Mouse (Mus musculus) limb, embryonic 12.5 days (tissue): ENCODE results near the gene Deaf1. TPM values are rescaled to one million over a fixed set of nuclear protein-coding genes. Genes with fewer than 3 reads are reported as not detected.

Experiments
- ATAC-seq: fragments of 200-750 bp; cut with Nextera tagmentation; 2 replicates; pipeline ENCODE4 v1.8.0; 2017; ENCODE audit warnings: low read depth, moderate TSS enrichment; ENCODE audit not compliant: insufficient number of reproducible peaks, insufficient read depth, low FRiP score, low TSS enrichment
- H3K27ac ChIP-seq: fragments of 300-500 bp; sonication (generic); 2 replicates; pipeline ENCODE4 v1.5.1; 2016; ENCODE audit warnings: mild to moderate bottlenecking, moderate library complexity
- H3K27me3 ChIP-seq: fragments of 300-500 bp; sonication (generic); 2 replicates; pipeline ENCODE4 v1.6.1; 2016; ENCODE audit warnings: mild to moderate bottlenecking, moderate library complexity
- H3K36me3 ChIP-seq: fragments of 300-500 bp; sonication (generic); 2 replicates; pipeline ENCODE4 v1.6.1; 2016; ENCODE audit warnings: mild to moderate bottlenecking, moderate library complexity
- H3K4me1 ChIP-seq: fragments of 300-500 bp; sonication (generic); replicated peaks from 2 replicates; pipeline ENCODE4 v1.6.1; 2016
- H3K4me2 ChIP-seq: fragments of 300-500 bp; sonication (generic); 2 replicates; pipeline ENCODE4 v1.6.1; 2016; ENCODE audit warnings: mild to moderate bottlenecking, moderate library complexity
- H3K4me3 ChIP-seq: fragments of 300-500 bp; sonication (generic); replicated peaks from 2 replicates; pipeline ENCODE4 v1.5.1; 2016; ENCODE audit warnings: mild to moderate bottlenecking
- H3K9ac ChIP-seq: fragments of 300-500 bp; sonication (generic); replicated peaks from 2 replicates; pipeline ENCODE4 v1.6.1; 2016; ENCODE audit warnings: mild to moderate bottlenecking, moderate library complexity
- H3K9me3 ChIP-seq: fragments of 300-500 bp; sonication (generic); 2 replicates; pipeline ENCODE4 v1.6.1; 2016; ENCODE audit warnings: mild to moderate bottlenecking, moderate library complexity
- WGBS: fragments of 180-500 bp; shearing (Covaris S2); methylation state at CpG from one replicate; pipeline ENCODE4 v1.1.7; 2016; 5-methylcytosine and 5-hydroxymethylcytosine counted together
- polyA plus RNA-seq: library from polyadenylated mRNA; unstranded; fragments of >200 nt; fragmentation: Nextera tagmentation; extraction: Ambion mirVana; gene quantifications from 2 replicates; pipeline ENCODE4 v1.2.1, GENCODE M21; 2016

Deaf1 gene
- polyA plus RNA-seq, 1 experiment from 2014 or later: 61.8 TPM

DNA sequence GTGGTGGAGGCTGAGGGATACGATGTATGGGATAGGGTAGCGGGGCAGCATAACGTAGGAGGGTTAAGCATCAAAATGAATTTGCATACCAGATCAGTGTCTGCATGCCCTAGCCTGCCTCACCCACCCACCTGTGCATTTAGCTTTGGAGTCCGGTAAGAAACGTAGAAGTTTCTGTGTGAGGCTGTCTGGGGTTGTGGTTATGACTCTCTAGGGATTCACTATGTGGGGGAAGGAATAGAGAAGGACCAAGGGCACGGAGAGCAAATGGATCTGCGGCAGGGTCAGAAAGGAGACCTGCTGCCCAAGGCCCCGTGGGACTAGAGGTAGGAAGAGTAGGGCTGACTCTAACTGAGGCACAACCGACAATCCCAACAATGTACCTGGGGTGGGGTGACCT is 52.1 kb downstream of the Deaf1 start:
- no peak for ATAC-seq
- peaks cover 21% of the 10 kb centered on the region for H3K27me3 ChIP-seq
- 80% methylated on average over 9 of the region's 9 CpGs for WGBS
- no peak overlapping the region for H3K4me2 ChIP-seq
- H3K4me3 ChIP-seq: no peak overlapping the region
- no peak overlapping the region for H3K27ac ChIP-seq
- H3K36me3 ChIP-seq: no peaks in the 10 kb centered on the region
- H3K9ac ChIP-seq: no peak overlapping the region
- no peaks in the 10 kb centered on the region for H3K9me3 ChIP-seq
- H3K4me1 ChIP-seq: peaks cover 23% of the 10 kb centered on the region

DNA sequence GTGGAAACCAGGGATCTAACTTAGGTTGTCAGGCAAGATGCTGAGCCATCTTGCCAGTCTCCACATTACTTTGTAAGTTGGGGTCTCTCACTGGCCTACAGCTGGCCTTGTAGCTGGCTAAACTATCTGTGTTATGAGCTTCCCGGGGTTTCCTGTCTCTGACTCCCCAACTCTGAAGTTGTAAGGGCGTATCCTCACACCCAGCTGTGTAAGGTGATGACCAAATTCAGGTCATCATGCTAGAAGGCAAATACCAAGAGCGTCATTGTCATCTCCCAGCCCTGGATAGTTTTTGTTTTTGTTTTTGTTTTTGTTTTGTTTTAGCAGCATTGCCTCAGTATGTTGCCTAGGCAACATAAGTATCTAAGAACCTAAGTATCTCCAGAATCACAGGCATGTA is 56.9 kb downstream of the Deaf1 start:
- Histone ChIP-seq H3K27ac (no peak overlapping the region), H3K9ac (no peak overlapping the region), H3K9me3 (no peaks in the 10 kb centered on the region), H3K27me3 (peaks cover 4% of the 10 kb centered on the region; the same call in 1 of the 2 replicates), H3K4me2 (no peak overlapping the region), H3K4me1 (peaks cover 13% of the 10 kb centered on the region; the same call in 1 of the 2 replicates), H3K4me3 (no peak overlapping the region), H3K36me3 (no peaks in the 10 kb centered on the region)
- 87% methylated on average over 3 of the region's 3 CpGs for WGBS
- no peak for ATAC-seq

DNA sequence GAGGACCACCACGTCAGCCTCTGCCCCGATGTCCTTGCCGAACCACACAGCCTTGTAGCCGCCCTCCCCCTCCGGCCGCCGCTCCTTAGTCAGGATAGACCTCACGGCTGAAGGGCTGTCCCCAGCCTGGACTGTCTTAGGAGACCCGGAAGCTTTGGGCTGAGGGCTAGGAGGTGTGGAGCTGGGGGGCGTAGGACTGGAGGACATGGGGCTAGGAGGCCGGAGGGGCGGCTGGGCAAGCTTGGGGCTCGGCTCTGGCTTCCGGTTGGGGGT is 58.3 kb downstream of the Deaf1 start:
- Histone ChIP-seq H3K4me1 (peaks cover 17% of the 10 kb centered on the region; the same call in 1 of the 2 replicates), H3K9me3 (no peaks in the 10 kb centered on the region), H3K27me3 (peaks cover 4% of the 10 kb centered on the region; the same call in 1 of the 2 replicates), H3K9ac (no peak overlapping the region), H3K4me3 (no peak overlapping the region), H3K4me2 (0 out of 2 replicates have a peak overlapping the region, but pooled peaks have one; percentile 1), H3K27ac (no peak overlapping the region), H3K36me3 (peaks cover 2% of the 10 kb centered on the region)
- 85% methylated on average over 14 of the region's 14 CpGs for WGBS
- no peak for ATAC-seq

DNA sequence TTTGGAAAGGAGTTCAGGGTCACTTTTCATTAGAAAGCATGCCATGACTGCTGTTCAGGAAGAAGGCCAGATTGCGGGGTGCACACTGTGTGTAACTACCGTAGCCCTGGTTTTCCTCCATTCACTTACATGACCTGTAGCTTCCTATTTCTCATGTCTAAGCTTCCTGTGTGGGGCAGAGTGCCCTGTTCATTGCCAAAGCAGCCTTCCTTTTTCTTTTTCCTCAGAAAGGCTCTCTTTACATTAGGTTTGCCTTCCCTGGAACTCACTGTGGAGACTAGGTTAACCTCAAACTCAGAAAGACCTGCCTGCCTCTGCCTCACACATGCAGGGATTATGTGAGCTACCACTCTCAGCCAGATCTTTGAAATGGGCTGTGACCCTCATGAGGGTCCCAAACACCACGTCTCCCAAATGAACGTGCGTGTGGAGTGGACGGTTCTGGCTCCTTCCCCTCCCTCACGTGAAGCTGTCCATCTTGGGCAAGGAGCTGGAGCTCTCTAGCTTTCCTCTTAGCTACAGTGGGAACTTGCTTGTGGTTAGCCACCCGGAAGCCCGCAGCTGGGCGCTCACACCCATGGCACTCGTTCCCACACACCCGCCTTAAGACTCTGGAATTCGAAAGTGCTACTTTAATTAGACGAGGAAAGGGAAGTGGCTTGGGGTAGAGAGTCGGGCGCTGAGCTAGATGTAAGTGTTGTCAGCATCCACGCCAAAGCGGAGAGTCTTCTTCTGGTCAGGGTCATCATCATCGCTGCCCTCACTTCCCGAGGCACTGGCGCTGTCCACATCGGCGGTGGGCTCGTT is 58.8 kb downstream of the Deaf1 start:
- Histone ChIP-seq H3K4me2 (0 out of 2 replicates have a peak overlapping the region, but pooled peaks have one; percentile 1), H3K27ac (no peak overlapping the region), H3K36me3 (peaks cover 7% of the 10 kb centered on the region), H3K9me3 (no peaks in the 10 kb centered on the region), H3K27me3 (peaks cover 4% of the 10 kb centered on the region; the same call in 1 of the 2 replicates), H3K9ac (no peak overlapping the region), H3K4me1 (peaks cover 17% of the 10 kb centered on the region; the same call in 1 of the 2 replicates), H3K4me3 (no peak overlapping the region)
- 79% methylated on average over 24 of the region's 24 CpGs for WGBS
- no peak for ATAC-seq

DNA sequence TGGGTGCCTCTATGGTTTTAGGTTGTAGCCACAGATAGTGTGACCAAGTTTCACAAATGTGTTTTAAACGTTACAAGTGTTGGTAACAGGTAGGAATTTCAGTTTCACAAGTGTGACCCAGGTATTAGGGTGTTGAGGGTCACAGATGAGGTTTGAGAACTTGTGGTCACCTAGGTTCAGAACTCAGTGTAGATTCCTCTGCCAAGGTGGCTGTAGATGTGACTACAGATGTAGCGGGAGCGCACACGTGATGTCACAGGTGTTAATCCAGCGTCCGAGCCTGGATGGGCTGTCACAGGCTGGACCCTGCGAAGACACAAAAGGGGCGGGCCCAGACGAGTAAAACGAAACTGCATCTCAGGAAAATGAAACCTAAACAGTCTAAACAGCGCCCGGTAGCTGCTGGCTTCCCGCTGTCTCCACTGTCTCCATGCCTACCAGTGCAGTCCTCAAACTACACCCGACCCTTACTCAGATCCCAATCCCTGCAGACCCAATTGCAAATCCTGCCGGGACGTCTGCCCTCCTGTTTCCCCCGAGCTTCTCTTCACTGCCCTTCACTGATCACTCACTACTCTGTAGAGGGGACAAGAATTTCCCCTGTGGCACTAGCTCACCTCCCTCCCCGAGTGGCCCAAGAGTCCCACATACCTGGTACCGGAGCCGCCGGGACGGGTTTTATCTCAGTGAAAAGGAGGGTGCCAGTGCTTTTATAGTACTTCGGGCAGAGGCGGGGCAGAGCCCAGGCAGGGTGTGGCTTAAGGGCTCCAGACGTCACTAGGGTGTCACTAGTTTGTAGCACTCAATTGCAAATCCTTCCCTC is 61.5 kb downstream of the Deaf1 start, which contains the start of gene Irf7:
TSS of gene Irf7 (minus strand) at position 743 of the 823 bp plus-strand sequence.
- ATAC-seq: peak; percentile 29; the same call in 1 of the 2 replicates

DNA sequence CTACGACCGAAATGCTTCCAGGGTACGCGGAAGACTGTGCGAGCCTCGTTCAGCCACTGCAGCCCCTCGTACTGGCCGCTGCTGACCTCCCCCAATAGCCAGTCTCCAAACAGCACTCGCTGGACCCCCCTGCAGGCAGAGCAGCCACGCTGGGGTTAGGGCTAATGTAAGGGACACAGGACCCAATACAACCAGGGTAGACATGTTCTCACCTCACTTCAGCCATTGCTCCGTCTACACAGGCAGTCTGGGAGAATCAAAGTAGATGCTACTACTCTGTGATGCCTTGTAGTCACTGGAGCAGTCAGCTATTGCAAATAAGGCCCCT is 62.1 kb downstream of the Deaf1 start:
- ATAC-seq: no peak
- Histone ChIP-seq H3K9me3 (no peaks in the 10 kb centered on the region), H3K4me3 (no peak overlapping the region; the same call in 1 of the 2 replicates), H3K27ac (peak overlapping the region; percentile 47; the same call in 1 of the 2 replicates), H3K9ac (no peak overlapping the region), H3K36me3 (peaks cover 40% of the 10 kb centered on the region), H3K27me3 (peaks cover 4% of the 10 kb centered on the region; the same call in 1 of the 2 replicates), H3K4me1 (peaks cover 17% of the 10 kb centered on the region; the same call in 1 of the 2 replicates), H3K4me2 (peak overlapping the region; percentile 81)
- 38% methylated on average over 11 of the region's 11 CpGs for WGBS

More for the DNA sequence above, 61.5 kb downstream of the Deaf1 start, which contains the start of gene Irf7:
- Histone ChIP-seq H3K4me2 (peak within 1 kb of the TSS; percentile 81), H3K27me3 (peaks cover 4% of the 10 kb centered on the region; the same call in 1 of the 2 replicates), H3K9me3 (no peaks in the 10 kb centered on the region), H3K4me3 (peak within 1 kb of the TSS; percentile 44), H3K36me3 (peaks cover 35% of the 10 kb centered on the region), H3K27ac (peak within 1 kb of the TSS; percentile 47; the same call in 1 of the 2 replicates), H3K9ac (peak within 1 kb of the TSS; percentile 59), H3K4me1 (peaks cover 17% of the 10 kb centered on the region; the same call in 1 of the 2 replicates)
- 10% methylated on average over 25 of the region's 25 CpGs for WGBS

DNA sequence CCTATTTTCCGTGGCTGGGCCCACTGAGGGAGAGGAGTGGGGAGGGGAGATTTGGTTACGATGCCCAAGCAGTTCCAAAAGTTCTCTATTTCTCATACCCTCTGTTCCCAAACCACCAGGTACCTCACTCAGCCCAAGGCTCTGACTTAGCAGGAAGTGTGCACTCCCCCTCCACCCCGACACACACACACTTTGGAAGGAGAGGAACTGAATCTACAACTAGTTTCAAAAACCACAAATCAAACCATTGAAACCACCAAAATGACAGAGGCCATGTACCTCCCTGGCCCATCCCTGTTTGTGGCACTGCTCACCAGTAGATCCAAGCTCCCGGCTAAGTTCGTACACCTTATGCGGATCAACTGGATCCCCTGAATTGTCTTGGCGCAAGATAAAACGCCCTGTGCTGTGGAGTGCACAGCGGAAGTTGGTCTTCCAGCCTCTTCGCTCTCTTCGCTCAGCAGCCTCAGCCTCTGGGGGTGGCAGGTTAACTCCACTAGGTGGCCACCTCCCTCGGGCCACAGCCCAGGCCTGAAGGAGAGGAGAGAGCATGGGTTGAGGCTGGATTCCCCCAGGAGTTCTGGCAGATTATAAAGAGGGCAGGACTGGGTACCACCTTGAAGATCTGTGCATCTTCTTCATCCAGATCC is 62.6 kb downstream of the Deaf1 start:
- peak overlapping the region; percentile 81 for H3K4me2 ChIP-seq
- H3K36me3 ChIP-seq: peaks cover 45% of the 10 kb centered on the region
- ATAC-seq: peak; percentile 53; the same call in 1 of the 2 replicates
- 30% methylated on average over 12 of the region's 12 CpGs for WGBS
- no peak overlapping the region for H3K27ac ChIP-seq
- no peaks in the 10 kb centered on the region for H3K9me3 ChIP-seq
- no peak overlapping the region for H3K9ac ChIP-seq
- peaks cover 4% of the 10 kb centered on the region; the same call in 1 of the 2 replicates for H3K27me3 ChIP-seq
- H3K4me3 ChIP-seq: no peak overlapping the region
- H3K4me1 ChIP-seq: peaks cover 17% of the 10 kb centered on the region; the same call in 1 of the 2 replicates

DNA sequence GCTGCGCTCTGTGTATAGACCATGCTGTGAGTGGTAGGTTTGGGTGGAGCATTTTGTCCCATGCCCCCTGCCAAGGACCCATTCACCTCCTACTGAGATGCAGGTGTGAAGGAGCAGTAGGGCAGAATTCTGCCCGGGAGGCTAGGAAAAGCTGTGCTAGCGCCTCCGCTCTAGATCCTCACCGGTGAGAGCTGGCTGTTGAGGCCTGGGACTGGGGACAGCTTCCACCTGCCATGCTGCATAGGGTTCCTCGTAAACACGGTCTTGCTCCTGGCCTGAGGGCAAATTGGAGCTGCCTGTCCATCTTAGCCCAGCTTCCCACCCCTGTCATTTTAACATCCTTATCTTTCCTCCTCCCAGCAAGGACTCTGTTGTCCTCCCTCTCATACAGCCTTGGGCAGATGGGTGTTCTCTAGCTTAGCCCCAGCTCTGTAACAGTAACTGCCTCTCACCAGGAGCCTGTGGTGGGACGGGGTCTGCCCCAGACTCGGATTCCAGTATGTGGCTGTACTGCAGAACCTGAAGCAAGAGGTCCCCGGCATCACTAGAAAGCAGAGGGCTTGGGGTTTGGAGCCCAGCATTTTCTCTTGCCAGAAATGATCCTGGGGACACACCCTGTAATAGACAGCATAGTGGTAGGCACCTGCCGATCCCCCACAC is 63.3 kb downstream of the Deaf1 start:
- no peaks in the 10 kb centered on the region for H3K9me3 ChIP-seq
- H3K9ac ChIP-seq: no peak overlapping the region
- H3K27me3 ChIP-seq: peaks cover 4% of the 10 kb centered on the region; the same call in 1 of the 2 replicates
- peaks cover 52% of the 10 kb centered on the region for H3K36me3 ChIP-seq
- peaks cover 17% of the 10 kb centered on the region; the same call in 1 of the 2 replicates for H3K4me1 ChIP-seq
- H3K27ac ChIP-seq: no peak overlapping the region
- WGBS: 70% methylated on average over 11 of the region's 11 CpGs
- no peak overlapping the region for H3K4me3 ChIP-seq
- no peak overlapping the region for H3K4me2 ChIP-seq
- no peak for ATAC-seq

DNA sequence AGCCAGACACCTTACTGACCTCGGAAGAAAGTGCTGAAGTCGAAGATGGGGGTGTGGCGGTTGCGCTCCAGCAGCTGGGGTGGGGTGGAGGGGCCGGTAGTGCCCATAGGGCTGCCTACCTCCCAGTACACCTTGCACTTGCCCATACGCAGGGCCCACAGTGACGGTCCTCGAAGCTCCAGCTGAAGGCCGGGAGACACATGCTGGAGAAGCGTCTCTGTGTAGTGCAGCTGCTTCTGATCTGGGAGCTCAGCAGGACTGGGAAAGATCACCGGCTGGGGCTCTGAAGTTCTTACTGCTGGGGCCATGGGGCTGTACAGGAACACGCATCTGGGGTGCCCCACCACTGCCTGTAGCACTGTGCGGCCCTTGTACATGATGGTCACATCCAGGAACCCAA is 63.9 kb downstream of the Deaf1 start:
- no peak for ATAC-seq
- Histone ChIP-seq H3K27me3 (peaks cover 4% of the 10 kb centered on the region; the same call in 1 of the 2 replicates), H3K27ac (no peak overlapping the region), H3K9me3 (no peaks in the 10 kb centered on the region), H3K4me1 (peaks cover 17% of the 10 kb centered on the region; the same call in 1 of the 2 replicates), H3K9ac (no peak overlapping the region), H3K4me2 (no peak overlapping the region), H3K4me3 (no peak overlapping the region), H3K36me3 (peaks cover 58% of the 10 kb centered on the region)
- 85% methylated on average over 13 of the region's 13 CpGs for WGBS

DNA sequence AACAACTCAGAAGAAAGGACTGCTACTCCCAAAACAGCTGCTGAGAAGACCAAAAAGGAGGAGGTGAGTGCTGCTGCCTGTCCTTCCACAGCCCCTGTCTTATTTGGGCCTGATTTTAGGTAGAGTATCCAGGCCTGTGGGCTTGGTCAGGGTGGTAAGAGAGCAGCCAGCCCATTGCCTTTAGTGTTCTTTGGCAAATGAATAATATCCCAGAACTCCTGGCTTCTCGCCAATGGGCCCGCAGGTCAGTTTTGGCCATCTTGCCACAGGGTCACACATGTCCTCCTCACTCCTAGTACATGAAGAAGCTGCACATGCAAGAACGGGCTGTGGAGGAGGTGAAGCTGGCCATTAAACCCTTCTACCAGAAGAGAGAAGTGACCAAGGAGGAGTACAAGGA is 66.0 kb downstream of the Deaf1 start:
- H3K4me1 ChIP-seq: peaks cover 15% of the 10 kb centered on the region; the same call in 1 of the 2 replicates
- H3K27ac ChIP-seq: no peak overlapping the region
- H3K36me3 ChIP-seq: peaks cover 79% of the 10 kb centered on the region
- peaks cover 4% of the 10 kb centered on the region; the same call in 1 of the 2 replicates for H3K27me3 ChIP-seq
- no peak overlapping the region for H3K4me3 ChIP-seq
- no peak overlapping the region for H3K9ac ChIP-seq
- ATAC-seq: no peak
- WGBS: 85% methylated on average over 3 of the region's 3 CpGs
- no peak overlapping the region for H3K4me2 ChIP-seq
- no peaks in the 10 kb centered on the region for H3K9me3 ChIP-seq
